8 mouse cellular contexts compared by ENCODE assay signal in genomic region chr7:29815061-29815784, GRCm38 (mm10). TPM values are rescaled to one million over a fixed set of nuclear protein-coding genes. Genes with fewer than 3 reads are reported as not detected.
A peak's percentile ranks its signal among the peaks of the same experiment; 100 is the strongest.
DNase-seq lines count a peak whose midpoint lies in the region; ATAC-seq and TF ChIP-seq lines count a peak whose summit lies in the region.

No protein-coding gene starts in this region.

- no peak for DNase-seq in lung, adult 2 months
- no peak for DNase-seq in lung, postnatal 4 days
- DNase-seq in embryonic facial prominence, embryonic 10.5 days (ENCODE audit: low spot score): no peak
- no peak for DNase-seq in spleen, postnatal 4 days (ENCODE audit: low spot score in 2 of 2)
- no peak for DNase-seq in frontal cortex, postnatal 25 days (ENCODE audit: low spot score in 2 of 2)
- DNase-seq in kidney, adult 8-10 months: no peak

- no peaks in the 10 kb centered on the region for H3K27me3 ChIP-seq in embryonic facial prominence, embryonic 10.5 days (replicated peaks; ENCODE audit: low read depth, poor library complexity, severe bottlenecking)
- H3K27me3 ChIP-seq in hindbrain, embryonic 16.5 days (replicated peaks; ENCODE audit: control insufficient read depth, insufficient read depth, low read length): no peaks in the 10 kb centered on the region
- H3K27me3 ChIP-seq in midbrain, embryonic 15.5 days (replicated peaks): no peaks in the 10 kb centered on the region

- WGBS in lung, adult 2 months: 3% methylated on average over 12 of the region's 12 CpGs
- 4% methylated on average over 12 of the region's 12 CpGs for WGBS in embryonic facial prominence, embryonic 10.5 days
- 3% methylated on average over 12 of the region's 12 CpGs for WGBS in hindbrain, embryonic 16.5 days
- under 1% methylated on average over 12 of the region's 12 CpGs for WGBS in midbrain, embryonic 15.5 days

- H3K4me1 ChIP-seq in lung, adult 2 months (ENCODE audit: control insufficient read depth, insufficient read depth, low read length): peaks cover 11% of the 10 kb centered on the region
- H3K4me1 ChIP-seq in embryonic facial prominence, embryonic 10.5 days: peaks cover 26% of the 10 kb centered on the region
- H3K4me1 ChIP-seq in hindbrain, embryonic 16.5 days (ENCODE audit: control insufficient read depth, insufficient read depth, low read depth, low read length): peaks cover 26% of the 10 kb centered on the region
- peaks cover 44% of the 10 kb centered on the region for H3K4me1 ChIP-seq in midbrain, embryonic 15.5 days

- peak overlapping the region; percentile 58 for H3K4me3 ChIP-seq in lung, adult 2 months (replicated peaks; ENCODE audit: extremely low read depth, low read depth, low read length)
- peak overlapping the region; percentile 80 for H3K4me3 ChIP-seq in embryonic facial prominence, embryonic 10.5 days
- H3K4me3 ChIP-seq in hindbrain, embryonic 16.5 days (ENCODE audit: low read length): peak overlapping the region; percentile 57
- H3K4me3 ChIP-seq in midbrain, embryonic 15.5 days: peak overlapping the region; percentile 73

- peak overlapping the region; percentile 72 for H3K9ac ChIP-seq in hindbrain, embryonic 16.5 days (ENCODE audit: low read depth, low read length)
- H3K9ac ChIP-seq in midbrain, embryonic 15.5 days: peak overlapping the region; percentile 73

- H3K27ac ChIP-seq in embryonic facial prominence, embryonic 10.5 days (replicated peaks): peak overlapping the region; percentile 82
- peak overlapping the region; percentile 45; the same call in 1 of the 2 replicates for H3K27ac ChIP-seq in hindbrain, embryonic 16.5 days (ENCODE audit: low read depth, low read length)
- H3K27ac ChIP-seq in midbrain, embryonic 15.5 days: peak overlapping the region; percentile 88

- ATAC-seq in hindbrain, embryonic 16.5 days: peak; percentile 64
- peak; percentile 57 for ATAC-seq in midbrain, embryonic 15.5 days (replicated peaks)

- peaks cover 15% of the 10 kb centered on the region for H3K36me3 ChIP-seq in embryonic facial prominence, embryonic 10.5 days (replicated peaks)
- no peaks in the 10 kb centered on the region for H3K36me3 ChIP-seq in hindbrain, embryonic 16.5 days (ENCODE audit: control insufficient read depth, insufficient read depth, low read length)
- H3K36me3 ChIP-seq in midbrain, embryonic 15.5 days (replicated peaks): no peaks in the 10 kb centered on the region

- no peak for TF ChIP-seq CTCF in lung, adult 2 months (IDR thresholded peaks at IDR 0.05; ENCODE audit: insufficient read depth, low read length)

- 0 out of 2 replicates have a peak, but pooled peaks cover 3% of the 10 kb centered on the region for H3K9me3 ChIP-seq in embryonic facial prominence, embryonic 10.5 days
- peaks cover 4% of the 10 kb centered on the region; the same call in 1 of the 2 replicates for H3K9me3 ChIP-seq in hindbrain, embryonic 16.5 days (ENCODE audit: control insufficient read depth, low read length)
- H3K9me3 ChIP-seq in midbrain, embryonic 15.5 days: no peaks in the 10 kb centered on the region; the same call in 1 of the 2 replicates

- H3K4me2 ChIP-seq in hindbrain, embryonic 16.5 days (ENCODE audit: low read length): peak overlapping the region; percentile 73
- H3K4me2 ChIP-seq in midbrain, embryonic 15.5 days: peak overlapping the region; percentile 69

- TF ChIP-seq POLR2A in lung, adult 2 months (IDR thresholded peaks at IDR 0.05; ENCODE audit: borderline replicate concordance, extremely low read depth, low read depth, low read length): no peak

RNA-seq across cellular contexts. Expression of gene Zfp790, which starts 0.7 kb away (rescaled TPM):
- 2.3 and 3.3 TPM in 2 replicates for polyA plus RNA-seq in lung, adult 2 months (2012; rRNA removed)
- 15.9 and 16.4 TPM in 2 replicates for polyA plus RNA-seq in embryonic facial prominence, embryonic 10.5 days (2016; fragmentation: Nextera tagmentation; extraction: Ambion mirVana)
- 23.0 and 25.9 TPM in 2 replicates for polyA plus RNA-seq in hindbrain, embryonic 16.5 days (2015; fragmentation: Nextera tagmentation; extraction: Ambion mirVana)
- polyA plus RNA-seq in midbrain, embryonic 15.5 days (2015; fragmentation: Nextera tagmentation; extraction: Ambion mirVana): 29.2 and 30.1 TPM in 2 replicates

RNA-seq across cellular contexts. Expression of gene Zfp30, which starts 31.4 kb away (rescaled TPM):
- polyA plus RNA-seq in lung, adult 2 months (2012; rRNA removed): 1.8 and 2.0 TPM in 2 replicates
- 6.3 and 7.0 TPM in 2 replicates for polyA plus RNA-seq in embryonic facial prominence, embryonic 10.5 days (2016; fragmentation: Nextera tagmentation; extraction: Ambion mirVana)
- 11.6 and 11.8 TPM in 2 replicates for polyA plus RNA-seq in hindbrain, embryonic 16.5 days (2015; fragmentation: Nextera tagmentation; extraction: Ambion mirVana)
- polyA plus RNA-seq in midbrain, embryonic 15.5 days (2015; fragmentation: Nextera tagmentation; extraction: Ambion mirVana): 15.4 TPM in 2 replicates

RNA-seq across cellular contexts. Expression of gene Zfp940, which starts 38.2 kb away (rescaled TPM):
- 0.24 and 0.57 TPM in 2 replicates for polyA plus RNA-seq in lung, adult 2 months (2012; rRNA removed)
- 10.1 and 10.7 TPM in 2 replicates for polyA plus RNA-seq in embryonic facial prominence, embryonic 10.5 days (2016; fragmentation: Nextera tagmentation; extraction: Ambion mirVana)
- 13.3 and 15.1 TPM in 2 replicates for polyA plus RNA-seq in hindbrain, embryonic 16.5 days (2015; fragmentation: Nextera tagmentation; extraction: Ambion mirVana)
- 15.3 and 16.1 TPM in 2 replicates for polyA plus RNA-seq in midbrain, embryonic 15.5 days (2015; fragmentation: Nextera tagmentation; extraction: Ambion mirVana)

RNA-seq across cellular contexts. Expression of gene Zfp420, which starts 44.6 kb away (rescaled TPM):
- polyA plus RNA-seq in lung, adult 2 months (2012; rRNA removed): 1.1 and 1.8 TPM in 2 replicates
- polyA plus RNA-seq in embryonic facial prominence, embryonic 10.5 days (2016; fragmentation: Nextera tagmentation; extraction: Ambion mirVana): 8.1 and 8.6 TPM in 2 replicates
- 20.1 and 20.9 TPM in 2 replicates for polyA plus RNA-seq in hindbrain, embryonic 16.5 days (2015; fragmentation: Nextera tagmentation; extraction: Ambion mirVana)
- polyA plus RNA-seq in midbrain, embryonic 15.5 days (2015; fragmentation: Nextera tagmentation; extraction: Ambion mirVana): 22.4 and 24.4 TPM in 2 replicates

RNA-seq across cellular contexts. Expression of gene Zfp84, which starts 46.9 kb away (rescaled TPM):
- 3.3 and 4.7 TPM in 2 replicates for polyA plus RNA-seq in lung, adult 2 months (2012; rRNA removed)
- polyA plus RNA-seq in embryonic facial prominence, embryonic 10.5 days (2016; fragmentation: Nextera tagmentation; extraction: Ambion mirVana): 12.4 and 12.6 TPM in 2 replicates
- 12.3 and 15.1 TPM in 2 replicates for polyA plus RNA-seq in hindbrain, embryonic 16.5 days (2015; fragmentation: Nextera tagmentation; extraction: Ambion mirVana)
- polyA plus RNA-seq in midbrain, embryonic 15.5 days (2015; fragmentation: Nextera tagmentation; extraction: Ambion mirVana): 16.7 and 18.3 TPM in 2 replicates
